Mouse (Mus musculus): ENCODE measurements around the gene Dusp14.

GRCm38 (mm10) chr11:84062805-84063204 is 6.3 kb downstream of the Dusp14 start:
- TF ChIP-seq POLR2A (IDR thresholded peaks at IDR 0.05; ENCODE audit: insufficient read depth, low read depth, low read length) = no peak
- TF ChIP-seq CTCF (IDR thresholded peaks at IDR 0.05; ENCODE audit: insufficient read depth, low read depth, low read length) = no peak
